Mouse (Mus musculus) kidney, postnatal 4 days (tissue): ENCODE results near the gene Sfxn1.
A peak's percentile ranks its signal among the peaks of the same experiment; 100 is the strongest.

Experiments
- DNase-seq, 2 experiments: peaks; one replicate each; pipeline ENCODE4 v3.0.0; 2021; ENCODE audit warnings: mixed read lengths in 2 of 2

Sfxn1 gene

DNA sequence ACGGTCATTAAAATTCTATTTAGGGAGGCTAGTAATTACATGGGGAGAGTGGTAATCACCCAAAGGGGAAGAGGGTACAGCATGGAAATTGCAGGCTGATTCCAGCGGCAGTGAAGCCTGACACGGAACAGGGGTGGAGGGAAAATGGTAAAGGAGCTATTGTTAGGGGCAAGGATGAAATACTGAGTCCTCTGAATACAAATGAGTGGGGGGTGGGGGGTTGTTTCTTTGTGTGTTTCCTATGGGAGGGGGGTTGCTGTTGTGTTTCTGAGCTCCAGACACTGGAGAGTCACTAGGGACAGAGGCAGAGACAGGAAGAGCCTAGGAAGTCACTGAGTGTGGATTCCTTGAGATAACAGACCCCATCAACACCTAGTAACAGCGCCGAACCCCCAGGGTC is 72.1 kb downstream of the Sfxn1 start:
- DNase-seq, result no peak

DNA sequence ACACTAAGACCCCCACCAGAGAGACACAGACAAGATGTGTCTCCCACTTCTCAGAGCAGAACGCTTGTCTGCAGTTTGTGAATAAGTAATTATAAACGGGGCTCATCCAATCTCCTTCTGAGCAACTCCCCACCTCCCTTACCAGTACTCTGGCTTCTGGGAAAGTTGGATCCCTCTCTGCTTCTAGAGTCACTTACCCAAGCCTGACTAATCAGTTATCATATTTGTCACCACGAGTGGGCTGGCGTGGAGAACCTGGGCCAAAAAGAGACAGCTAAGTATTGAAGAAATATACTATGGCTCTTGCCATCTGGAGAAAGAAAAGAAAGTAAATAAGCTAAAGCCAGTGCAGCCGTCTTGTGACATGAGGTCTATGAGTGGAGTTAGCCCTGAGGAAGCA is 73.0 kb downstream of the Sfxn1 start:
- DNase-seq, result no peak

DNA sequence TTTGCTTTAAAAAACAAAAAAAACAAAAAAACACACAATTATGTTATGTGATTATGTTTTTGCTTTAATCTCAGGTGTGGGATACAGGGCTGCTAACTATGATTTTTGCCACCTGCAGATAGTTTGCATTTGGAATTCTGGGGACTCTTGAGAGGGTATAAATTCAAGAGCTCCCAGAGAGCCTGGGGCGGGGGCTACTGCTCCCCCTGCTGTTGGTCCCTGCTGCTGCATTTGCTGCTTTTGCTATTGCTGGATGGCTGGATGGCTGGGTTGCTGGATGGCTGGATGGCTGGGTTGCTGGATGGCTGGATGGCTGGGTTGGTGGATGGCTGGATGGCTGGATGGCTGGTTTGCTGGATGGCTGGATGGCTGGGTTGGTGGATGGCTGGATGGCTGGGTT is 75.7 kb downstream of the Sfxn1 start:
- DNase-seq, result peak; percentile 13 to 23

DNA sequence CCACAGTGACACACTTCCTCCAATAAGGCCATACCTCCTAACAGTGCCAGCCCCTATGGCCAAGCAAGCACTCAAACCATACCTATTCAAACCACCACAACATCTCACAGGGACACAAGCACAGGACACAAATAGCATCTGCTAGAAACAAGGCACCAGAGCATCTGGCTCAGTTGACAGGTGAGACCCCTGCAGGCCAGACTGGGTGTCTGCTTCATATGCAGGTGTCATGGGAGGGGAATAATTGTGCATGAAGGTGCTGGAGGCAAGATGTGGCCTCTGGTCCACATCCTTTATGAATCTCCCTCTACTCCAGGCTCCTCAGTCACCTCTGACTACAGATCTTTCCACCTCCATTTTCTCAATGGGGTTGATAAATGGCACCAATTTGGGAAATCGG is 80.8 kb downstream of the Sfxn1 start:
- DNase-seq, result no peak

DNA sequence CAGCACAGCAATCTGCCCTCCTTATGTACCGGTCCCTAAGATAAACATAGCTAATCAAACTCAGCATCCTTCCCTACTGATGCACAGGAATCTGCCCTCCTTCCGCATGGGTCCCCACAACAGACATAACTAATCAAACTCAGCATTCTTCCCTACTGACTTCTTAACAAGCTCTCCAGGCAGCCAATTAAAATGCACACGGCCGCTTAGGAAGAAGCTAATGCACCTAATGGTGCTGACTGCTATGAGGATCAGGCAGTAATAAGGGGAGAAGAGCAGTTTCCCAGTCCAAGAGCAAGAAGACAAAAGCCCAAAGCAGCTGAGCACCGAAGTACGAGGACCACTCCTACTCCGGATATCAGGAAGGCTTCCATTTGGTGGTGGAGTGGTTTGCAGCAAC is 81.2 kb downstream of the Sfxn1 start:
- no peak for DNase-seq

DNA sequence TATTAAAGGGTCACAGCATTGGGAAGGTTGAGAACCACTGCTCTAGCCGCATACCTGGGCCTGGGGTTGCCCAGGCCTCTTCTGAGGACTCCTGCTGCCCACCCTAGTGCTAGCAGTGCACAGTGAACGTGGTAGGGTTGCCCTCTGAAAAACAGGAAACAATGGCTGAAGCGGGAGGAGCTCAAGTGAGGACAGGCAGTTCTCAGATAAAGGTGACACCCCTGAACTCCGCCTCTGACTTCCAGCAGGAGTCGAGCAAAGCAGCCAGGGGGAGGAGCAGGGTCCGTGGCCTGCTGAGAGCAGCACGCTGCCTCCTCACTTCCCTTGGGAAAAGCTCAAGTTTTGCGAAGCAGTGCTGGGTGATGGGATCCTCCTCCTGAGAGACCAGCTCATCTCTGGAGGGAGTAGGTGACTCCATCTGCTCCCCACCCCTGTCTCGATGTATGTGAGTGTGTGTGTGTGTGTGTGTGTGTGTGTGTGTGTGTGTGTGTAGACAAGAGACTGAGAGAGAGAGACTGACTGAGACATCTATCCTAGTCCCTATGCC is 82.1 kb downstream of the Sfxn1 start:
- DNase-seq, result no peak

DNA sequence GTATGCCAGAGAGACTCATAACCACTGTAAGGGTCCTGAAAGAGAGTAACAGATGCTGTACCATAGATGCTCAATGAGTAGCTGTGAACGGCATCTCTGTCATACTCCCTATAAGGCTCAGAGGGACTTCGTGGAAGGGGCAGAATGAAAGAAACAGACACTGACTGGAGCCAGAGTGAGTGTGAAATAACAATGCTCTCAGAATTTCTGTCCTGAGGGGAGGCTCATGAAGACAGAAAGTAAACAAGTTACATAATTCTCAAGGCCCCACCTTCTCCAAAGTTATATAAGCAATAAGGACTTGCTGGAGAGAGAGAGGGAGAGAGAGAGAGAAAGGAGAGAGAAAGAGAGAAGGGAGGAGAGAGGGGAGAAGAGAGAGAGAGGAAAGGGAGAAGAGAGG is 84.2 kb downstream of the Sfxn1 start:
- DNase-seq, result no peak
